Mouse (Mus musculus): ENCODE data around the gene Rap2c.
A peak's percentile ranks its signal among the peaks of the same experiment; 100 is the strongest.

The Rap2c gene

GRCm38 (mm10) chrX:51017851-51018785 lies at the start of gene Rap2c:
Gene Rap2c, minus strand, starts transcription at chrX:51018018.
- peak; percentile 29 for DNase-seq

- no peak for DNase-seq
Measured at GRCm38 (mm10) chrX:51066539-51067286, 48.9 kb upstream of the Rap2c start.

GRCm38 (mm10) chrX:51065773-51066172 lies 48.0 kb upstream of the Rap2c start:
- DNase-seq, result peak; percentile 9

- DNase-seq, result no peak
Measured at GRCm38 (mm10) chrX:51065158-51065664, 47.4 kb upstream of the Rap2c start.

GRCm38 (mm10) chrX:51060220-51060619 lies 42.4 kb upstream of the Rap2c start:
- no peak for DNase-seq

- no peak for DNase-seq
Measured at GRCm38 (mm10) chrX:51058741-51059140, 40.9 kb upstream of the Rap2c start.

GRCm38 (mm10) chrX:51058317-51058716 lies 40.5 kb upstream of the Rap2c start:
- no peak for DNase-seq

GRCm38 (mm10) chrX:51051680-51052461 lies 34.1 kb upstream of the Rap2c start:
- no peak for DNase-seq

- no peak for DNase-seq
Measured at GRCm38 (mm10) chrX:51035678-51036209, 17.9 kb upstream of the Rap2c start.

- DNase-seq, result peak; percentile 8
Measured at GRCm38 (mm10) chrX:51019884-51020283, 2.1 kb upstream of the Rap2c start.

GRCm38 (mm10) chrX:51018786-51019179 lies 965 bp upstream of the Rap2c start:
- DNase-seq, result peak; percentile 57

- DNase-seq, result no peak
Measured at GRCm38 (mm10) chrX:51016926-51017325, 892 bp downstream of the Rap2c start.

GRCm38 (mm10) chrX:51012280-51012679 lies 5.5 kb downstream of the Rap2c start:
- DNase-seq, result no peak

- no peak for DNase-seq
Measured at GRCm38 (mm10) chrX:51010323-51010722, 7.5 kb downstream of the Rap2c start.

GRCm38 (mm10) chrX:51000791-51001190 lies 17.0 kb downstream of the Rap2c start:
- DNase-seq, result no peak

- DNase-seq, result no peak
Measured at GRCm38 (mm10) chrX:50995310-50995709, 22.5 kb downstream of the Rap2c start.

- no peak for DNase-seq
Measured at GRCm38 (mm10) chrX:50991324-50991723, 26.5 kb downstream of the Rap2c start.

GRCm38 (mm10) chrX:50989940-50990339 lies 27.9 kb downstream of the Rap2c start:
- no peak for DNase-seq

GRCm38 (mm10) chrX:50988581-50988980 lies 29.2 kb downstream of the Rap2c start:
- no peak for DNase-seq

- DNase-seq, result peak; percentile 28
Measured at GRCm38 (mm10) chrX:50978428-50978827, 39.4 kb downstream of the Rap2c start.

- no peak for DNase-seq
Measured at GRCm38 (mm10) chrX:50972145-50972544, 45.7 kb downstream of the Rap2c start.

- DNase-seq, result no peak
Measured at GRCm38 (mm10) chrX:50969907-50970306, 47.9 kb downstream of the Rap2c start.

Data from layer of hippocampus, adult 9-11 months (tissue).